Mouse (Mus musculus): Measurements from ENCODE around the gene Dtnb. TPM values are rescaled to one million over a fixed set of nuclear protein-coding genes. Genes with fewer than 3 reads are reported as not detected.

The Dtnb gene
- polyA plus RNA-seq, 1 experiment from 2014 or later, result 18.8 TPM

- Histone ChIP-seq H3K9ac (replicated peaks; ENCODE audit: low read depth) (no peak overlapping the region), H3K36me3 (ENCODE audit: insufficient read depth, low read length) (no peaks in the 10 kb centered on the region), H3K27me3 (replicated peaks; ENCODE audit: insufficient read depth, low read length) (no peaks in the 10 kb centered on the region), H3K4me3 (ENCODE audit: low read depth, low read length) (no peak overlapping the region), H3K27ac (ENCODE audit: low read length) (no peak overlapping the region), H3K4me2 (replicated peaks; ENCODE audit: low read depth, low read length) (no peak overlapping the region), H3K4me1 (ENCODE audit: insufficient read depth, low read depth, low read length) (no peaks in the 10 kb centered on the region), H3K9me3 (ENCODE audit: low read length) (no peaks in the 10 kb centered on the region)
- DNase-seq (ENCODE audit: low spot score) (no peak), ATAC-seq (no peak)
- WGBS, result 71% methylated on average over 8 of the region's 8 CpGs
- no peak for TF ChIP-seq EP300 (IDR thresholded peaks at IDR 0.05)
- no peak for TF ChIP-seq CTCF (IDR thresholded peaks at IDR 0.05)
Measured at GRCm38 (mm10) chr12:3767360-3767759, 195.2 kb downstream of the Dtnb start.

- TF ChIP-seq CTCF (IDR thresholded peaks at IDR 0.05) (no peak), EP300 (IDR thresholded peaks at IDR 0.05) (no peak)
- H3K4me1 ChIP-seq (ENCODE audit: insufficient read depth, low read depth, low read length), result no peaks in the 10 kb centered on the region
- H3K4me3 ChIP-seq (ENCODE audit: low read depth, low read length), result no peak overlapping the region
- H3K27me3 ChIP-seq (replicated peaks; ENCODE audit: insufficient read depth, low read length), result no peaks in the 10 kb centered on the region
- no peak for ATAC-seq
- H3K9me3 ChIP-seq (ENCODE audit: low read length), result no peaks in the 10 kb centered on the region
- H3K36me3 ChIP-seq (ENCODE audit: insufficient read depth, low read length), result no peaks in the 10 kb centered on the region
- no peak overlapping the region for H3K4me2 ChIP-seq (replicated peaks; ENCODE audit: low read depth, low read length)
- 90% methylated on average over 4 of the region's 4 CpGs for WGBS
- H3K9ac ChIP-seq (replicated peaks; ENCODE audit: low read depth), result no peak overlapping the region
- no peak overlapping the region for H3K27ac ChIP-seq (ENCODE audit: low read length)
- no peak for DNase-seq (ENCODE audit: low spot score)
Measured at GRCm38 (mm10) chr12:3768391-3768790, 196.2 kb downstream of the Dtnb start.

- H3K4me1 ChIP-seq (ENCODE audit: insufficient read depth, low read depth, low read length), result no peaks in the 10 kb centered on the region
- no peak for DNase-seq (ENCODE audit: low spot score)
- no peaks in the 10 kb centered on the region for H3K27me3 ChIP-seq (replicated peaks; ENCODE audit: insufficient read depth, low read length)
- no peak for ATAC-seq
- H3K4me2 ChIP-seq (replicated peaks; ENCODE audit: low read depth, low read length), result no peak overlapping the region
- no peak overlapping the region for H3K4me3 ChIP-seq (ENCODE audit: low read depth, low read length)
- no peak for TF ChIP-seq CTCF (IDR thresholded peaks at IDR 0.05)
- no peak for TF ChIP-seq EP300 (IDR thresholded peaks at IDR 0.05)
- no peak overlapping the region for H3K9ac ChIP-seq (replicated peaks; ENCODE audit: low read depth)
- WGBS, result 77% methylated on average over 2 of the region's 2 CpGs
- no peaks in the 10 kb centered on the region for H3K36me3 ChIP-seq (ENCODE audit: insufficient read depth, low read length)
- H3K9me3 ChIP-seq (ENCODE audit: low read length), result no peaks in the 10 kb centered on the region
- no peak overlapping the region for H3K27ac ChIP-seq (ENCODE audit: low read length)
Measured at GRCm38 (mm10) chr12:3770546-3770945, 198.4 kb downstream of the Dtnb start.

GRCm38 (mm10) chr12:3771080-3771479 is 198.9 kb downstream of the Dtnb start:
- no peak overlapping the region for H3K4me3 ChIP-seq (ENCODE audit: low read depth, low read length)
- TF ChIP-seq CTCF (IDR thresholded peaks at IDR 0.05) (no peak), EP300 (IDR thresholded peaks at IDR 0.05) (no peak)
- no peaks in the 10 kb centered on the region for H3K27me3 ChIP-seq (replicated peaks; ENCODE audit: insufficient read depth, low read length)
- no peak for DNase-seq (ENCODE audit: low spot score)
- no peak overlapping the region for H3K9ac ChIP-seq (replicated peaks; ENCODE audit: low read depth)
- no peaks in the 10 kb centered on the region for H3K9me3 ChIP-seq (ENCODE audit: low read length)
- H3K27ac ChIP-seq (ENCODE audit: low read length), result no peak overlapping the region
- no peak overlapping the region for H3K4me2 ChIP-seq (replicated peaks; ENCODE audit: low read depth, low read length)
- whole genome bisulfite sequencing, result 67% methylated on average over 2 of the region's 2 CpGs
- H3K36me3 ChIP-seq (ENCODE audit: insufficient read depth, low read length), result no peaks in the 10 kb centered on the region
- no peak for ATAC-seq
- H3K4me1 ChIP-seq (ENCODE audit: insufficient read depth, low read depth, low read length), result no peaks in the 10 kb centered on the region

- DNase-seq (ENCODE audit: low spot score), result no peak
- H3K36me3 ChIP-seq (ENCODE audit: insufficient read depth, low read length), result no peaks in the 10 kb centered on the region
- WGBS, result 83% methylated on average over 3 of the region's 3 CpGs
- H3K27me3 ChIP-seq (replicated peaks; ENCODE audit: insufficient read depth, low read length), result no peaks in the 10 kb centered on the region
- no peak overlapping the region for H3K4me2 ChIP-seq (replicated peaks; ENCODE audit: low read depth, low read length)
- H3K4me3 ChIP-seq (ENCODE audit: low read depth, low read length), result no peak overlapping the region
- no peak for ATAC-seq
- no peak overlapping the region for H3K9ac ChIP-seq (replicated peaks; ENCODE audit: low read depth)
- no peaks in the 10 kb centered on the region for H3K4me1 ChIP-seq (ENCODE audit: insufficient read depth, low read depth, low read length)
- no peak for TF ChIP-seq EP300 (IDR thresholded peaks at IDR 0.05)
- TF ChIP-seq CTCF (IDR thresholded peaks at IDR 0.05), result no peak
- no peak overlapping the region for H3K27ac ChIP-seq (ENCODE audit: low read length)
- H3K9me3 ChIP-seq (ENCODE audit: low read length), result no peaks in the 10 kb centered on the region
Measured at GRCm38 (mm10) chr12:3773643-3774042, 201.5 kb downstream of the Dtnb start.

GRCm38 (mm10) chr12:3776015-3776414 is 203.8 kb downstream of the Dtnb start:
- Histone ChIP-seq H3K9me3 (ENCODE audit: low read length) (no peaks in the 10 kb centered on the region), H3K27ac (ENCODE audit: low read length) (no peak overlapping the region), H3K36me3 (ENCODE audit: insufficient read depth, low read length) (no peaks in the 10 kb centered on the region), H3K4me1 (ENCODE audit: insufficient read depth, low read depth, low read length) (peaks cover 7% of the 10 kb centered on the region; the same call in 1 of the 2 replicates), H3K9ac (replicated peaks; ENCODE audit: low read depth) (no peak overlapping the region), H3K4me3 (ENCODE audit: low read depth, low read length) (no peak overlapping the region), H3K27me3 (replicated peaks; ENCODE audit: insufficient read depth, low read length) (no peaks in the 10 kb centered on the region), H3K4me2 (replicated peaks; ENCODE audit: low read depth, low read length) (no peak overlapping the region)
- no peak for TF ChIP-seq EP300 (IDR thresholded peaks at IDR 0.05)
- no peak for TF ChIP-seq CTCF (IDR thresholded peaks at IDR 0.05)
- DNase-seq (ENCODE audit: low spot score) (no peak), ATAC-seq (no peak)
- WGBS, result 95% methylated on average over 2 of the region's 2 CpGs

- Histone ChIP-seq H3K27me3 (replicated peaks; ENCODE audit: insufficient read depth, low read length) (no peaks in the 10 kb centered on the region), H3K36me3 (ENCODE audit: insufficient read depth, low read length) (no peaks in the 10 kb centered on the region), H3K4me3 (ENCODE audit: low read depth, low read length) (no peak overlapping the region), H3K4me1 (ENCODE audit: insufficient read depth, low read depth, low read length) (peaks cover 12% of the 10 kb centered on the region; the same call in 1 of the 2 replicates), H3K4me2 (replicated peaks; ENCODE audit: low read depth, low read length) (no peak overlapping the region), H3K9me3 (ENCODE audit: low read length) (no peaks in the 10 kb centered on the region), H3K9ac (replicated peaks; ENCODE audit: low read depth) (no peak overlapping the region), H3K27ac (ENCODE audit: low read length) (no peak overlapping the region)
- DNase-seq (ENCODE audit: low spot score) (no peak), ATAC-seq (no peak)
- 79% methylated on average over 5 of the region's 5 CpGs for WGBS
- TF ChIP-seq CTCF (IDR thresholded peaks at IDR 0.05), result no peak
- TF ChIP-seq EP300 (IDR thresholded peaks at IDR 0.05), result no peak
Measured at GRCm38 (mm10) chr12:3777682-3778081, 205.5 kb downstream of the Dtnb start.

Measured in lung, postnatal 0 days (tissue).